Mouse (Mus musculus) CD8-positive naive resting alpha-beta T cell, adult 2 months (primary cell): ENCODE results near the gene Ppil3.

Experiments used
- DNase-seq, 2 experiments: peaks; one replicate each; pipeline ENCODE4 v3.0.0; 2022; ENCODE audit warnings: low read depth in 2 of 2, low spot score in 2 of 2

Gene Ppil3

DNA sequence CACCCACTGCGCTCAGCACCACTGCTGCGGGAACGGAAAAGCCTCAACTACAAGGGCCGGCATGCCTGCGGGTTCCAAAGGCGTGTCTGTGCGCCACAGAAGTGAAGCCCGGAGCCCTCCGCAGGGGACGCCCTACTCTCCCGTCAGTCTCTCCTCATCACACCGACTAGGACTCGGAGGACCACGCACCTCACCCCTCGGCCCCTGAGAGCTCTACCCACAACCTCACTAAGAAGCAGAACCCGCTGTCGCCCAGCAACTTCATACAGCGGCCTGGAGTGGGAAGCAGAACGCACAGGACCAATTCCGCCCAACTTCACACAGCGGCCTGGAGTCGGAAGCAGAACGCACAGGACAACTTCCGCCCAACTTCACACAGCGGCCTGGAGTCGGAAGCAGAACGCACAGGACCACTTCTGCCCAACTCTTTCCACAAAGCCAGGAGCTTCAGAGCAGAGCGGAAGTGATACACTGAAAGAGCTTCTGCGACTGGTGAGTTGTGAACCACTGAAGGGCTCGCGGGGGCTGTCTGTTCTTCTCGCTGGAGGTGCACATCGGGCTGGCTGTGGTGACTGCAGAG lies at the start of gene Ppil3, which contains the start of gene Nif3l1:
Gene Ppil3, minus strand, starts transcription at position 344 of the 580 bp plus-strand sequence.
Gene Nif3l1, plus strand, starts transcription at position 9 of the 580 bp plus-strand sequence.
- DNase-seq = peak; percentile 78 to 79

GRCm38 (mm10) chr1:58482647-58483046 lies 37.4 kb upstream of the Ppil3 start:
- no peak for DNase-seq

DNA sequence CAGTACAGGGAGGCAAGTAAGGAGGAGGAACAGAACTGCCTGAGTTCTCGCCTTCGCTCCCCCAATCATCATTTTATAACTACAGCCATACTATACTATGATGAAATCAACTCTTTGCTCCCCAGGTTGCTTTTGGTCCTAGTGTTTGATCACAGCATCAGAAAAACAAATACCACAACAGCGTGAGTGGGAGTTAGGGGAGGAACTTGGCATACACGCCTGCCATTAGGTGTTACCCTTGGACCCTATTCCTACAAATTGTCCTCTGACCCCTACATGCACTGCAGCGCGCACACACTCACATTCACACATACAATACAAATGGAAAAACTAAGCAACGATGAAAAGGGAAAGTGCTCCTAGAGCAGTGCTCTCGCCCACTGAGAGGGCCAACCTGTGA lies 30.4 kb upstream of the Ppil3 start:
- DNase-seq = no peak

- no peak for DNase-seq
Measured at GRCm38 (mm10) chr1:58465561-58465960, 20.3 kb upstream of the Ppil3 start.

DNA sequence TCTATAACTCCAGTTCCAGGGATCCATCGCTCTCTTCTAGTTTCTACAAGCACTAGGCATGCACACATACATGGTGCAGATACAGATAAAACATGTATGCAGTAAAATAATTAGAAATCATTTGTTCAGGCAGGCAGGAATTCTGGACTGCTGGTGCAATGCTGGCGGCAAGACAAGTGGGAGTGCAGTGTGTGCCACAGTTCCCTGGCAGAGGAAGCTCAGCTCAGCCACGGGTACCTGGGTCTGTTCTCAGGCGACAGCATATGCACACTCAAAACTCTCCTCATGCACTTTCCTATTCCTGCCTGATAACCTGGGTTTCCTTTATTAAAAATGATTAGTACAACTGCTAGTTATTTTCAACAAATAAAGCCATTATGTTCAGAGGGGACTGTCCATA lies 19.8 kb upstream of the Ppil3 start:
- DNase-seq = no peak

DNA sequence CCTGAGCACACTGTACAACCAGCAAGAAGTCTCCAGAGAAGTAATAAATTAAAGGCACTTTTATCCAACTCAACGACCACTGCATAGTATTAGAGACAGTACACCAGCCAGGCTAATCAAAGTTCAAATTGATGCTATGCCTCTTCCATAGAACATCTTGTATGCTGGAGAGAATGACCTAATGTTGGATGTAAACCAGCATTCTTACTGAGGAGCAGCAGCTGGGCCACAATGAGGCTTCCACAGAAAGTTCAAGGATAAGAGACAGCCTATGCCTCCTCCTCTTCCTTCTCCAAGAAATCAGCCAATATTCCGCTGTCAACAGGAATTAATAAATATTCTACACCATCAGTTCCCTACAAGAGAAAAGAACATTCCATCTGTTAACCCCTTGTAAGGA lies 18.6 kb upstream of the Ppil3 start:
- no peak for DNase-seq

DNA sequence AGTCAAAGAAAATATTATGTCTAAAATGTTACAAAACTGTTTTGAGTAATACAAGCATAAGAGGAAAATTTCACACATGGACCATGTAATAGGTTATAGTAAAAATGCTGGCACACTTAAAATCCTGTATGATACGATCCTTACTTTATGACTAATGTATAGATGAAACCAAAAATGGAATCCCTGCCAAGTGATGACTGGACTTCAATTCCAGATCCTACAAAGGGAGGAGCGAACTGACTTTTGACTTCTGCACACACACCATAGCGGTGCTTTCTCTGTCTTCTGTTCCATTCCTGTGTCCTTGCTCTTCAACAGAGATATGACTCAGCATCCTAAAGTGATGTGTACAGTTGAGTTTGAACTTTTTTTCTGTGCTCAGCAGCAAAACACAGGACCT lies 15.3 kb upstream of the Ppil3 start:
- no peak for DNase-seq

DNA sequence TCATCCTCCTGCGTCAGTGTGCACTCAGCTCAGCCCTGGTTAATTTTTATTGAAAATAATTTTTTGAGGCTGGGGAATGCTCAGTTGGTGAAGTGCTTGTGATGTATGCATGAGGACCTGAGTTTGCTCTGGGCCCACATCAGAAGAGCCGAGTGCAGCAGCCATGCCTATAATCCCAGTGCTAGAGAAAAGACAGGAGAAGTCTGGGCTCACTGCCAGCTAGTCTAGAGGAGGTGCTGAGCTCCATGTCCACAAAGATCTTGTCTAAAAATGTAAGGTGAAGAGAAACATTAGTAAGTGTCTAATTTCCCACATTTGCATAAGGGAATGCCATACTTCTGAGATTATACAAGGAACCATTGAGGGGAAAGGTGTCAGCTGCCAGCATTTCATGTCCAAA lies 13.6 kb upstream of the Ppil3 start:
- DNase-seq = no peak

GRCm38 (mm10) chr1:58458175-58458574 lies 12.9 kb upstream of the Ppil3 start:
- DNase-seq = no peak

GRCm38 (mm10) chr1:58454316-58454715 lies 9.0 kb upstream of the Ppil3 start:
- peak; percentile 32 to 42 for DNase-seq

- no peak for DNase-seq
Measured at GRCm38 (mm10) chr1:58448396-58448795, 3.1 kb upstream of the Ppil3 start.

DNA sequence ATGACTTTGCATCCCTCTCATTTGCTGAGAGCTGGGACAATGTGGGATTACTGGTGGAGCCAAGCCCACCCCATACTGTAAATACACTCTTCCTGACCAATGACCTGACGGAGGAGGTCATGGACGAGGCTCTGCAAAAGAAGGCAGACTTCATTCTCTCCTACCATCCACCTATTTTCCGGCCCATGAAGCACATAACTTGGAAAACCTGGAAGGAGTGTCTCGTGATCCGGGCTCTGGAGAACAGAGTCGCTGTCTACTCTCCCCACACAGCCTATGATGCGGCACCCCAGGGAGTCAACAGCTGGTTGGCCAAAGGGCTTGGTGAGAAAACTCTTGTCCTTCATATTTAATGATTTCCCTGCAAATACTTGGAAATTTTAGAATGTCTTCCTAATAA lies 2.5 kb upstream of the Ppil3 start:
- DNase-seq = no peak

DNA sequence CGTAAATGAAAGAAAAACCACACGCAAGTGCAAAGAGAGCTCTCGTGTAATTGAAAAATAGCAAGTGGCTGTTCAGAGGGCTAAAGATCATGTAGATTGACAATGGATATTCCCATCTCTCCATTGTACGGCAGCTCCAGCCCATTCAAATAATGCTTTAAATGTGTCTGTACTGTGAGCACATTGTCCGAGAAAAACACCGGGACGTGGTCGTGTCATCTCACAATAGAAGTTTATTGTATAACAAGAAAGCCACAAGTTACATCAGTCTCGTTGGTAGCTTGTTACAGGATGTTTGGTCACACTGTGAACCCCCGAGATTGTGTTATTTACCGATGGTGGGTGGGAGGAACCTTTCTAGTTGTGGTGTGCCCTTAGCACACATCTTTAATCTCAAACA lies 575 bp upstream of the Ppil3 start:
- peak in 1 of 2 experiments; percentile 44 for DNase-seq

DNA sequence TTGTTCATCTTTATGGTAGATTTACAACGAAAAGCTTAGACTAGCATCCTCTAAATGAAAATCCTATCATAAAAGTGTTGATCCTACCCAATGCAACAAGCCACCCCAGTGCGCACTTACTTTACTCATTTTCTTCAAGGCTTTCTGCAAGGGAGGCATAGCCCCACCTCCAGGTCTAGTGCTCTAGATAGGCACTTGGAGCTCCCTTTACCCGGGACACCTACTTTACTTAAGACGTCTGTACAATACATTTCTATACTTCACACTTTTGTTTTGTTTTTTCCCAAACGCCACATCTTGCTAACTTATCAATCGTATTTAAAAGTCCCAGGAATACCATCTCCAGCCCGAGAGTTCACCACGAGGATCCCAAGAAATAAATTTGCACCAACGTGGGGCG lies 595 bp downstream of the Ppil3 start:
- no peak for DNase-seq

DNA sequence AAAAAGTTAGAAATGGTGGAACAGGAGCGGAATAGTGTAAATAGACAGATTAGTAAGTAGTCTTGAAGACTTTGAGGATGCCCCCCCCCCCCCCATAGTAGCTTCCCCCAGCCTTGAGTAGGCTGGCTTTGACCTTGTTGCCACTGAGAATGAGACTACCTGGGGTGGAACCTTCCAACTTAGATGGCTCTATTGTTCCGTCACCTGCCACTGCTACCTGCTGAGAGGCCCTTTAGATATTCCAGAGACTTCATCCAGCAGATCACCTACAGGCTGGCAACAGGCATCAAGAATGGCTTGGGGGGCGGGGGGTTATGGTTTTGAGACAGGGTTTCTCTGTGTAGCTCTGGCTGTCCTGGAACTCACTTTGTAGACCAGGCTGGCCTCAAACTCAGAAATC lies 20.7 kb downstream of the Ppil3 start:
- no peak for DNase-seq

DNA sequence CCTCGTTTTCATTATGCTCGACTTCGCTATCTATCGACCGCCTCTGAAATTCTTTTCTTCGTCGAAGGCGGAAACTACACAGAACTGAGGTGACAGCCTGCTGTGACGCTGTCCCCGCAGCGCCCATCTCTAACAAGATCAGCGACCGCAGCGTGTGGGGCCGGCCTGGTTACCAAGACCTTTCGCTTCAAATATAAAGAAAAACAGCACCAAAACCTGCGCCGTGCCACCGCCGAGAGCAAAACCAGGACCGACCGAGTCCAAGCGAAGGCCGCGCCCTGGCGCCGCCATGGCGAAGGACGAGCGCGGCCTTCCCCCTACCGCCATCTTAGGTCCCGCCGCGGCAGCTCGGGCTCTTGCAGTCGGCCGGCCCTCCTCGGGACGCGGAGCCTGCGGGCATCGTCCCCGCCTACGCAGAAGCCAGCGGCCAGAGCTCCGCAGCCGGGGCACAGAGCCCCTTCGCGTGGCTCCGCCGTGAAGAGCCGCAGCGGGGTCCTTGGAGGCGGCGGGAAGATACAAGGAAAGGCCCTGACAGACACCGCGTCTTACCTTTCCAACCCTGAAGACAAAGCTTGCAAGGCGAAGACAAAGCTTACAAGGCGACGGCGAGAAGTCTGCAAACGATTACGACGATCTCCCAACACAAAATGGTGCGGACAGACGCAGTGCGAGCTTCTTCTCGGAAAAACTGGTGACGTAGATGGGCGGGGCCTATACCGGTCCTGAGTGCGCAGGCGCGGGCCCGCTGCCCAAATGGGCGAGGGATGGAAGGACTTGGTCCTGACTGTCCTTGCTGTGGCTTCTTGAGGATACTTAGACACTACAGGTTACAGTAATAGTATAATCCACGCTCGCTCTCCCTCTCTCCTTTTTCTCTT lies 21.7 kb downstream of the Ppil3 start, which contains the start of gene Clk1:
Gene Clk1, minus strand, starts transcription at position 696 of the 878 bp plus-strand sequence.
- peak; percentile 94 to 96 for DNase-seq

DNA sequence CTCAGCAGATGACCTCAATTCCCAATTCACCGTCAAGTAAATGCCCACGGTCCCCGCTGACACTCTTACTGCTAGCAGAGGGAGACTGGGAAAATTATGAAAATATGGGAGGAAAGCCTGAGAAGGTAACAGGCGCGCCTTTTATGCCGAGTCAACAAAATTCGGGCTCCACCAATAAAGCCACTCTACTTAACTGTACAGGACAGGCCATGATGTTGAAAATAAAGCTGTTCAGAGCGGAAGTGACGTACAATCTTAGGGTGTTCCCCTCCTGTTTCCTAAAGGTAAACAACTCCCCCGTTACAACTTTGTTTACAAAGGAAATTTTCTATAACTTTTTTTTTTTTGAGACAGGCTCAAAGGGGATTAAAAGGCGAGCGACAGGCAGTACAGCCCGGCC lies 22.4 kb downstream of the Ppil3 start:
- DNase-seq = peak; percentile 61 to 70

- DNase-seq = no peak
Measured at GRCm38 (mm10) chr1:58420961-58421360, 24.3 kb downstream of the Ppil3 start.

GRCm38 (mm10) chr1:58420032-58420431 lies 25.3 kb downstream of the Ppil3 start:
- no peak for DNase-seq

DNA sequence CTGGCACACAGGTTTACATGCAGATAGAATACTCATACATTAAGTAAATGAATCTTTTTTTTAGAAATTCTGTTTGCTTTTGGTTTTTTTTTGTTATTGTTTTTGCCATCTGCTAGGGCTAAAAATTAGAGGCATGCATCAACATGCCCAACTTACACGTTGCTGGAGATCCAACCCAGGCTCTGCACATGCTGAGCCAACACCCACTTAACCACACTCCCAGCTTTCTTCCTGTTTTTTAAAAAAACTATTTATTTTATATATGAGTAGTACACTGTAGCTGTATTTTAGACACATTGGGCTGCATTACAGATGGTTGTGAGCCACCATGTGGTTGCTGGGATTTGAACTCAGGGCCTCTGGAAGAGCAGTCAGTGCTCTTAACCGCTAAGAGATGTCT lies 29.2 kb downstream of the Ppil3 start:
- no peak for DNase-seq

DNA sequence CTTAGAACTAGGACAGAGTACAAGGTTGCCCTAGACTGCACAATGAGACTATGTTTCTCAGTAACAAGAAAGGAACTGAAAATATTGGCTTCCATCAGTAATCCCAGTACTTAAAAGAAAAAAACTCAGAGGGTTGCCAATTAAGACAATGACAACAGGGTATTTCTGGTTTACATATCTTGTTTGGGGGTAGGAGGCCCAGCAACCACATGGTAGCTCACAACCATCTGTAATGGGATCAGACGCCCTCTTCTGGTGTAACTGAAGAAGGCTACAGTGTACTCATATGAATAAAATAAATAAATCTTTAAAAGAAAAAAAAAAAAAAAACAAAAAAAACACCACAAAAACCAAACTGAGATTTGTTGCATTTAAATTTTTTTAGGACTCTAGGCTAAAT lies 29.8 kb downstream of the Ppil3 start:
- no peak for DNase-seq

DNA sequence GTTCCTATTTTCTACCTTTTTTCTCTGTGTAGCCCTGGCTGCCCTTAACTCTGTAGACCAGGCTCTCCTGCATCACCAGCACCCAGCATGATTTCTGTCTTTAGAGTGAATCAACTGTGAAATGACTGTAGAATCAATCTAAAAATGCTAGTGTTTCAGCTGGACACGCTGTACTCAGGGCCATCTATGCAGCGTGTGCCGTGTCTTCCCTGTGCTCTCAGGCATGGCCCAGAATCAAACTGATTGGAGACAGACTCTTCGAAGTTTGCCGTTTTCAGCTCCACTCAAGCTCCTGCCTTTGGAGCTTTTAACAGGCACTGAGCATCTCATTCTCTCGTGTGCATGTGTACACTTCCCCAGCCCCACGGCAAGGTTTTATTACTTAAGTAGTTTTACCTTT lies 34.5 kb downstream of the Ppil3 start:
- DNase-seq = no peak

DNA sequence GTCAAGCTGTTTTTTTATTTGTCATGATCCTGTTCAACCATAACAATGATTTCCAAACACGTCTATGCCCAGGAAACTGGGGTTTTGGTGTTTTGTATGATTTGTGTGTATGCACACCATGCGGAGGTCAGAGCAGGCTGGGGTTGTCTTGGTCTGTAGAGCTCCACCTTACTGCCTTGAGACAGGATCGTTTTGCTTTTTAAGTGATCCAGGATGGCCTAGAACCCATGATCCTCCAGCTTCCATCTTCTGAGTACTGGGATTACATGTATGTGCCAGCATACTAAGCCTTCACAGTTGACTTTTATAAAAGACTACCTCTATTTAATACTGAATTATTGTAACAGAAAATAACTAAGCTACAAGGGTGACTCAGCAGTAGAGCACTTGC lies 35.1 kb downstream of the Ppil3 start:
- DNase-seq = no peak
